Mouse (Mus musculus) T-cell, adult 2 months (primary cell): ENCODE measurements around the gene Dock8.

ENCODE experiments used
- DNase-seq: peaks from one replicate; pipeline ENCODE4 v3.0.0; 2022; ENCODE audit warnings: low spot score

Dock8 gene

GRCm38 (mm10) chr19:25132322-25132721 is 133.0 kb downstream of the Dock8 start:
- no peak for DNase-seq

DNA sequence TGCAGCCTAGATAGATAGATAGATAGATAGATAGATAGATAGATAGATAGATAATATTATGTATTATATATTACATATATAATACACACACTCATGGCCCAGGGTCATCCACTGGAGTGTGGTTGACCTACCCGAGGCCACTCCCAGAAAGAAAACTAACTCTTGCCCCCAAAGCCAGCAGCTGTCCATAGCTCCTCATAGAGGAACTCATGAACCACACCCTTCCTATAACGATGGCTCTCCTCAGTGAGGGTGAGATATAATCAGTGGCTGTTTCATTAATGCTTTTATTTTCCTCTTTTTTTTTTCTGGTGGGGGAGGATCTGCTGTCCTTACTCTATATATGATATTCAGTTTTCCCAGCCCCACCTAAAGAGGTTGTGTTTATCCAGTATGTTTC is 134.6 kb downstream of the Dock8 start:
- no peak for DNase-seq

GRCm38 (mm10) chr19:25136171-25136570 is 136.8 kb downstream of the Dock8 start:
- no peak for DNase-seq

DNA sequence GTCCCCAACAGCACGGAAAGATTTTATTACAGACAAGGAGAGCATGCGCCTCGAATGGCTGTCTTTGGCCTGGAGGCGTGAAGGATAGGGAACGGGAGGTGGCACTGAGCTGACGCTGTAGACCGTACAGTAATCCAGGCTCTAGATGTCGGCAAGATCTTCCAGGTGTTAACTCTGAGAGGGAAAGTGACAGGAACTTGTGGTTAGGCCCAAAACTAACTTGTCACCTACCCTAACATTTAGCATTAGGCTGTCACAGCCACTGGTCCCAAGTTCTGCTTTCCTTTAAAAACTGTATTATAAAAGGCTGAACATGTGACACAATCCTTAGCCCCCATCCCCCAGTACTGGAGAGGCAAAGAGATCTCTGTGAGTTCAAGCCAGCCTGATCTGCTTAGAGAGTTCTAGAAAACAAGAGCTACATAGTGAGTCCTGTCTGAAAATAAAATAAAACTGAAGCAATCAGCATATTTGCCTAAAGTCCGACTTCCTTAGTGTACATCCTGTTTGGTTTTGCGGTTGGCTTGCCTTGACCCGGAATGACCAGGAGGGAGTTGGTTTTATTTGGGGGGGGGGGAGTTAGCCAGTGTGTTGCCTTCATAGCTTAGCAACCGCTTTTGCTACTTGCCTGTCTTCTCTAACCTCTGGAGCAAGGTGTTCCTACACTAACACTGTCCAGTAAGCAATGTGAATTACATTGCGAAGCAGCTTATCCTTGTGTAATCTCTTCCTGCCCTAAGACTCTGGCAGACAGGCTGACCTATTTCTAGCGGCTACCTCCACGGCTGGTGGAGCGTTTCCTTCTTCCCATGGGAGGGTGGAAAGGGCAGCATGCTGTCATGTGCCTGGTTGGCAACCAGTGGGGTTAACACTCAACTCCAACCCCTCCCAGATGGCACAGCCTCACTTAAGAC is 138.8 kb downstream of the Dock8 start:
- no peak for DNase-seq

- DNase-seq = no peak
Measured at GRCm38 (mm10) chr19:25144110-25145028, 145.0 kb downstream of the Dock8 start.

DNA sequence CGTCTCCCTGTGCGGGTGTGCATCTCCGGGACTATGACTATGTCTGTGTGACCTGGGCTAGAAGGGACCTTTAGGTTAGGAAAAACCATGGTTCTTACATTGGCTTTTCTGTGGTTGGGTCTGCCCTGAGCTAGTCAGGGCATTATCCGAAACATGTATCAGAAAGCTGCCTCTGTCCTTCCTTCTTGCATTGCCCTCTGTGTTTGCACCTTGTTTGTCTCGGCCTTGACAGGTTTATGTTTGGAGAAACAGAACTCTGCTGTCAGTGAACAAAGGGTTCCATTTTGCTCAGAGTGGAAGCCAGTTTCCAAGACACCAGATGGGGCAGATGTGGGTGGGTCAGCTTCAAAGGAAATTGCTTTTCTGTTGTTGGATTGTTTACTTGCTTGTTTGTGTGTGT is 145.8 kb downstream of the Dock8 start:
- no peak for DNase-seq

- DNase-seq = no peak
Measured at GRCm38 (mm10) chr19:25146122-25146521, 146.8 kb downstream of the Dock8 start.

- DNase-seq = no peak
Measured at GRCm38 (mm10) chr19:25149788-25150187, 150.5 kb downstream of the Dock8 start.

DNA sequence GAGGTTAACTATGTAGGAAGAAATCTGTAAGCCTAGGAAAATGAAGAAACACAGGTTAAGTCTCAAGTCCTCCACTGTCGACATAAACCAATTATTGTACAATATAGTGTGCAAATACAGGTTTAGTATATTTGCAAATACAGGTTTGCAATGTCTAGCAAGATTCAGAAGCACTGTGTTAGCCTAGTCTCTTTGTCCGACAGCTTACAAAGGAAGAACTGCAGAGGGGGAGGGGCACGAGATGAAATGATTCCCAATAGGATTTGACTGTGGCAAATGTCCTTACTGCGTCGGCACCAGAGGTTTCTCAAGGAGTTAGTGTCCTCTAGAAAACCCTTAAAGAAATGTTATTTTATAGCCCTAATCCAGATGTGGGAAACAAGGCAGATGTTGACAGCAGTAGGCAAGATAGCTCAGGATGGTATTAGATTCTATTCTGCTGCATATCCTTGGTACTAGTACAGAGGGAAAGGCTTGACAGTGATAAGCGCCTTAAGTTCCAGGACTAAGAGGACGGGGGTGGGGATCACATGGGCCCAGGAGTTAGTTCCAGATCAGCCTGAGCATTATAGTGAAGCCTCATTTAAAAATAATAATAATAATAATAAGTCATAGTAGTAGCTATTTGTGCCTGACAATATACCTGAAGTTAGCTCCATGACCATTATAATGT is 155.3 kb downstream of the Dock8 start:
- no peak for DNase-seq

GRCm38 (mm10) chr19:25155250-25155649 is 155.9 kb downstream of the Dock8 start:
- DNase-seq = no peak

DNA sequence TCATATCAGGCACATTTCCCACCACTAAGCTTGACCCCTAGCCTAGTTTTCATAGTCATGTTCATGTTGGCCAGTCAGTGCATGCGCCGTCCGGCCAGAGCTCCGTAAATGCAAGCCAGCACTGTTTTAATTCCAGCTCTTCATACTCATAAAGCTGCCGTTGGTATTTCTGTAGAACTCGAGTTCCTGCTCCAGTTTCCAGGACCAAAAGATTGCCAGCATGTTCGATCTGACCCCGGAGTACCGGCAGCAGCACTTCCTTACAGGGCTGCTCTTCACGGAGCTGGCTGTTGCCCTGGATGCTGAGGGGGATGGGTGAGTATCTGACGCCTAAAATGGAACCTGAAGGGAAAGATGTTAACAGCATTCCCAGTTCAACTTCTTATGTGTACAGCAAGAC is 156.4 kb downstream of the Dock8 start:
- no peak for DNase-seq

GRCm38 (mm10) chr19:25162270-25162669 is 162.9 kb downstream of the Dock8 start:
- DNase-seq = no peak

DNA sequence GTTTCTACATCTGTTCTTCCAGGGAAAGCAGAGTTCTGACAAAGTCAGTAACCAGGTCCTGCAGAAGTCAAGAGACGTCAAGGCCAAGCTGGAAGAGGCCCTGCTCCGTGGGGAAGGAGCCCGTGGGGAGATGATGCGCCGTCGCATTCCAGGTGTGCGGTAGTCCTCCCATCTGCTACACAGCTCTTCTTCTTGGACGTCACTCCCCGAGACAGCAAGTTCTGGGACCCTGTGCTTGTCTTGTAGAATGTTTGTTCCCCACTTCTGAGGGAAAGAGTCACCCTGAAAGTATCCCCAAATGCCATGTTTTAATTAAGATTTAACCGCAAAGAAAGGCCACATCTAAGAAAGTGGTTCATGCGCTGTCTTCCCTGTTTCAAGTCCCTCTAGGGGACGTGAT is 164.1 kb downstream of the Dock8 start:
- no peak for DNase-seq

GRCm38 (mm10) chr19:25166412-25166811 is 167.1 kb downstream of the Dock8 start:
- DNase-seq = no peak

GRCm38 (mm10) chr19:25171395-25171794 is 172.1 kb downstream of the Dock8 start:
- no peak for DNase-seq

GRCm38 (mm10) chr19:25176746-25177145 is 177.4 kb downstream of the Dock8 start:
- DNase-seq = no peak

DNA sequence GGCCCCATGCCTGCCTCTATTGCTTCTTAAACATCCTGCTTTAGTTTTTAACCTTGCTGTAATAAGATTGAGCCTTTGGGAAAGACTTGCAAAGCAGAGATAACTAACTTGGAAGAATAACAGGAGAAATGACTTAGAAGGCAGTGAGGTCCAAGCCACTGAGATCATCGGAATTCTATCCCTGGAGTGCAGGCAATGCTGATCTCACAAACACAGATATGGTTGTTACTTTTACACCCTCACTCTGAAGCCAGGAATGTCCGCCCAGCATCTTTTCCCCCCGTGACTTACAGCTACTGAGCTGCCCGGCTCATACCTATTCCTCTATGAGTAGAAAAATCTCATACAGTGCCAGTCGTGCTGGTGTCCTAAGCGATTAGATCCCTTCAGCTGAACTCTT is 180.7 kb downstream of the Dock8 start:
- no peak for DNase-seq

GRCm38 (mm10) chr19:25180547-25180946 is 181.2 kb downstream of the Dock8 start:
- DNase-seq = no peak

GRCm38 (mm10) chr19:25184076-25184475 is 184.7 kb downstream of the Dock8 start:
- DNase-seq = no peak

- DNase-seq = no peak
Measured at GRCm38 (mm10) chr19:25186316-25186715, 187.0 kb downstream of the Dock8 start.

- DNase-seq = no peak
Measured at GRCm38 (mm10) chr19:25187681-25188080, 188.3 kb downstream of the Dock8 start.

DNA sequence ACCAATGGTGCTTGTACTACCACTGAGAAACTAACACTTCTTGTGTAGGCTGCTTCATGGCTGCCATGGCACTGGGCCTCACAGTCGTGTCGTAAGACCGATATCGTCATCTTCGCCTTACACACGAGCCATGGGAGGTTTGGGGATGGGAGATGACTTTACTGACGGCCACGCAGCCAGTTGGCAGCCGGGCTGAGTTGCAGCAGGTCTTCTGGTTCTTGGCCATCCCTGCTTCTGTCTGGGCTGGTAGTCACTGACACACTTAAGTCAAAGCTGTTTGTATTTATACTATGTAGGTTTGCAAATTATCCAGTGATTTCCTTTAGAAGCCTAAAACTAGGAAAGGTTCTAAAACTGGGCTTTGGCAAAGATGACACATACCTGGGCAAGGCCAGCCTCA is 194.4 kb downstream of the Dock8 start:
- no peak for DNase-seq
